Mouse (Mus musculus): ENCODE data around the gene Kbtbd13.
"Not testable (repeated sequence)": the region's sequence is repeated elsewhere in the genome, so short reads cannot be mapped to it uniquely, and the experiment has no call there.

The Kbtbd13 gene

GRCm38 (mm10) chr9:65356561-65356960 is 34.9 kb downstream of the Kbtbd13 start:
- in situ Hi-C loops (cut with MboI, MseI) = no loop called here

- in situ Hi-C loops (cut with MboI, MseI) = no loop called here
These were observed 38.2 kb downstream of the Kbtbd13 start for GRCm38 (mm10) chr9:65353251-65353650.

- in situ Hi-C loops (cut with MboI, MseI) = no loop called here
These were observed 44.2 kb downstream of the Kbtbd13 start for GRCm38 (mm10) chr9:65347112-65347850.

GRCm38 (mm10) chr9:65346476-65347111 is 44.9 kb downstream of the Kbtbd13 start:
- in situ Hi-C loops (cut with MboI, MseI) = no loop called here

GRCm38 (mm10) chr9:65345854-65346475 is 45.5 kb downstream of the Kbtbd13 start, which contains the start of gene Pdcd7:
TSS of gene Pdcd7 (plus strand) at chr9:65346104.
- in situ Hi-C loops (cut with MboI, MseI) = no loop called here

GRCm38 (mm10) chr9:65345439-65345838 is 46.0 kb downstream of the Kbtbd13 start:
- in situ Hi-C loops (cut with MboI, MseI) = not testable (repeated sequence)

GRCm38 (mm10) chr9:65340414-65340813 is 51.0 kb downstream of the Kbtbd13 start:
- in situ Hi-C loops (cut with MboI, MseI) = loop anchor here (5.0 kb wide), 1 partner anchor 48 kb away; the partner anchor contains the start of gene Clpx

- in situ Hi-C loops (cut with MboI, MseI) = no loop called here
These were observed 52.3 kb downstream of the Kbtbd13 start for GRCm38 (mm10) chr9:65339146-65339545.

All from regulatory T cell (primary cell).